Mouse (Mus musculus) midbrain, embryonic 13.5 days (tissue): ENCODE data around the gene Gpank1. TPM values are rescaled to one million over a fixed set of nuclear protein-coding genes. Genes with fewer than 3 reads are reported as not detected.

Source experiments
- ATAC-seq: fragments of 200-750 bp; cut with Nextera tagmentation; 2 replicates; pipeline ENCODE4 v1.8.0; 2017; ENCODE audit warnings: mild to moderate bottlenecking, moderate TSS enrichment, moderate library complexity
- H3K27ac ChIP-seq: fragments of 300-500 bp; sonication (generic); 2 replicates; pipeline ENCODE4 v1.5.1; 2015; ENCODE audit warnings: inconsistent platforms, mild to moderate bottlenecking, moderate library complexity
- H3K27me3 ChIP-seq: fragments of 300-500 bp; sonication (generic); 2 replicates; pipeline ENCODE4 v1.6.1; 2015; ENCODE audit warnings: mild to moderate bottlenecking, inconsistent platforms
- H3K36me3 ChIP-seq: fragments of 300-500 bp; sonication (generic); 2 replicates; pipeline ENCODE4 v1.6.1; 2015; ENCODE audit warnings: mild to moderate bottlenecking, inconsistent platforms
- H3K4me1 ChIP-seq: fragments of 300-500 bp; sonication (generic); replicated peaks from 2 replicates; pipeline ENCODE4 v1.6.1; 2015; ENCODE audit warnings: inconsistent platforms
- H3K4me2 ChIP-seq: fragments of 300-500 bp; sonication (generic); replicated peaks from 2 replicates; pipeline ENCODE4 v1.6.1; 2015; ENCODE audit warnings: moderate library complexity, mild to moderate bottlenecking, inconsistent platforms
- H3K4me3 ChIP-seq: fragments of 300-500 bp; sonication (generic); replicated peaks from 2 replicates; pipeline ENCODE4 v1.5.1; 2015; ENCODE audit warnings: mild to moderate bottlenecking, inconsistent platforms
- H3K9ac ChIP-seq: fragments of 300-500 bp; sonication (generic); replicated peaks from 2 replicates; pipeline ENCODE4 v1.6.1; 2015; ENCODE audit warnings: mild to moderate bottlenecking, inconsistent platforms
- H3K9me3 ChIP-seq: fragments of 300-500 bp; sonication (generic); 2 replicates; pipeline ENCODE4 v1.6.1; 2016; ENCODE audit warnings: mild to moderate bottlenecking, inconsistent platforms
- WGBS: fragments of 180-500 bp; shearing (Covaris S2); methylation state at CpG from one replicate; pipeline ENCODE4 v1.1.7; 2015; 5-methylcytosine and 5-hydroxymethylcytosine counted together
- polyA plus RNA-seq: library from polyadenylated mRNA; unstranded; fragments of >200 nt; fragmentation: Nextera tagmentation; extraction: Ambion mirVana; gene quantifications from 2 replicates; pipeline ENCODE4 v1.2.1, GENCODE M21; 2015

The Gpank1 gene
- polyA plus RNA-seq, 1 experiment from 2014 or later: 30.4 TPM

DNA sequence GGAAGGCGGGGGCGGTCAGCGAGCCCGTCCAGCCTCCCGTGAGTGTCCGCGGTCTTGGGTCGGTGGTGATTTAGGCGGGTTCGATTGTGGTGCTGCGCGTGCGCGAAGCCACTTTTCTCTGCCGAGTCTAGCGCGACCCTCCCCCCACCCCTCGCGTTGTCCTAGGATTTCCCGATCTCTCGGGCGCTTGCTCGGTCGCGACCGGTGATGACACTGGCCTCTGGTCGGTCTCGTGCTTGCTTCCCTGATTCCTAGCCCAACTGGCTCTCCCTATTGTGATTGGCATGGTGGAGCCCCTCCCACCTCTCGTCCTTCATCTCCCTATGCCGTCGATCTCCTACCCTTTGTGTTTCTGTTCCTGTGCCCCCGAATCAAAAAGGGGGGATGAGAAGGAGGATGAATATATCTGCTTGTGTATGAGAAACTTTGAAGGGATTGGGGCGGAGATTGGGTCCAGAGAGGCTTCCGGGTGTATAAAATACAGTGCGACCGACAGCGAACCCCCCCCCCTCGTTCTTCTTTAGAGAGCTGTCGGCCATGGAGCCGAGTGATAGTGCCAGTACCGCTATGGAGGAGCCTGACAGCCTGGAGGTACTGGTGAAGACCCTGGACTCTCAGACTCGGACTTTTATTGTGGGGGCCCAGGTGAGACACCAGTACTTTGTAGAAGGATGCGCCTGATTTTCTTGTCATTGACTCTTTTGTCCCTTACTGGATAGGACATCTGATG, 14.5 kb downstream of the Gpank1 start:
- Histone ChIP-seq H3K4me2 (peak overlapping the region; percentile 91), H3K4me3 (peak overlapping the region; percentile 80), H3K9ac (peak overlapping the region; percentile 89), H3K4me1 (peaks cover 26% of the 10 kb centered on the region), H3K9me3 (no peaks in the 10 kb centered on the region), H3K27me3 (no peaks in the 10 kb centered on the region), H3K27ac (peak overlapping the region; percentile 97), H3K36me3 (peaks cover 27% of the 10 kb centered on the region)
- under 1% methylated on average over 43 of the region's 43 CpGs for WGBS
- peak; percentile 78 for ATAC-seq

GRCm38 (mm10) chr17:35139269-35139668, 18.0 kb downstream of the Gpank1 start:
- H3K27ac ChIP-seq: no peak overlapping the region
- H3K4me1 ChIP-seq: peaks cover 26% of the 10 kb centered on the region
- no peak for ATAC-seq
- 98% methylated on average over 3 of the region's 3 CpGs for WGBS
- H3K36me3 ChIP-seq: peaks cover 62% of the 10 kb centered on the region
- H3K27me3 ChIP-seq: no peaks in the 10 kb centered on the region
- 0 out of 2 replicates have a peak, but pooled peaks cover 3% of the 10 kb centered on the region for H3K9me3 ChIP-seq
- no peak overlapping the region for H3K4me3 ChIP-seq
- H3K4me2 ChIP-seq: no peak overlapping the region
- no peak overlapping the region for H3K9ac ChIP-seq

DNA sequence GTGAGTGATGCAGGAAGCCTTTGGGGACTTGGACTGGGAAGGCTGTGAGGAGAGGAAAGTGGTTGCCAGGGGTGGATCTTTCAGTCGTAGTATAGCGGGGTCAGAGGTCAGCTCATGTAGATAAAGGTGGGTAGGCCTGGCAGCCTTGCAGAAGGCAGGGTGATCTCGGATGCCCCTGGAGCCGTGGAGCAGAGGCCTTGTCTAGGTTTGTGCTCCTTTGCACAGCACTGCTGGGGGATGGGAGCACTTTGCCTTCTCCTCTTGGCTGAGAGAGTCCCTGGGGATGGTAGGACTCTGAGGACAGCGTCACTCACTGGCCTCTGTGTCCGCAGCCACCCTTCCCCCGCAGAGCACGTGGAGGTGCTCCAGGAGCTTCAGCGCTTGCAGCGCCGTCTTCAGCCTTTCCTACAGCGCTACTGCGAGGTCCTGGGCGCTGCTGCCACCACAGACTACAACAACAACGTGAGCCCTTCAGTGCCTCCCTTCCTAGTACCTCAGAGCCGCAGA, 19.3 kb downstream of the Gpank1 start:
- H3K9me3 ChIP-seq: 0 out of 2 replicates have a peak, but pooled peaks cover 3% of the 10 kb centered on the region
- ATAC-seq: no peak
- no peaks in the 10 kb centered on the region for H3K27me3 ChIP-seq
- H3K4me3 ChIP-seq: no peak overlapping the region
- H3K4me2 ChIP-seq: no peak overlapping the region
- H3K9ac ChIP-seq: no peak overlapping the region
- no peak overlapping the region for H3K27ac ChIP-seq
- peaks cover 26% of the 10 kb centered on the region for H3K4me1 ChIP-seq
- H3K36me3 ChIP-seq: peaks cover 74% of the 10 kb centered on the region
- 81% methylated on average over 16 of the region's 16 CpGs for WGBS

GRCm38 (mm10) chr17:35141971-35142370, 20.7 kb downstream of the Gpank1 start:
- peaks cover 17% of the 10 kb centered on the region for H3K4me1 ChIP-seq
- H3K4me3 ChIP-seq: no peak overlapping the region
- H3K4me2 ChIP-seq: no peak overlapping the region
- WGBS: 86% methylated on average over 6 of the region's 6 CpGs
- 0 out of 2 replicates have a peak, but pooled peaks cover 3% of the 10 kb centered on the region for H3K9me3 ChIP-seq
- ATAC-seq: no peak
- no peaks in the 10 kb centered on the region for H3K27me3 ChIP-seq
- peaks cover 89% of the 10 kb centered on the region for H3K36me3 ChIP-seq
- H3K27ac ChIP-seq: no peak overlapping the region
- H3K9ac ChIP-seq: no peak overlapping the region

- H3K4me3 ChIP-seq: no peak overlapping the region
- no peak for ATAC-seq
- no peaks in the 10 kb centered on the region for H3K27me3 ChIP-seq
- H3K27ac ChIP-seq: 0 out of 2 replicates have a peak overlapping the region, but pooled peaks have one; percentile 56
- 0 out of 2 replicates have a peak, but pooled peaks cover 3% of the 10 kb centered on the region for H3K9me3 ChIP-seq
- 93% methylated on average over 5 of the region's 5 CpGs for WGBS
- peaks cover 98% of the 10 kb centered on the region for H3K36me3 ChIP-seq
- H3K9ac ChIP-seq: no peak overlapping the region
- no peak overlapping the region for H3K4me2 ChIP-seq
- H3K4me1 ChIP-seq: no peaks in the 10 kb centered on the region
These were observed 24.9 kb downstream of the Gpank1 start for GRCm38 (mm10) chr17:35146139-35146538.

GRCm38 (mm10) chr17:35147348-35147747, 26.1 kb downstream of the Gpank1 start:
- Histone ChIP-seq H3K27me3 (no peaks in the 10 kb centered on the region), H3K4me1 (no peaks in the 10 kb centered on the region), H3K4me2 (no peak overlapping the region), H3K9me3 (0 out of 2 replicates have a peak, but pooled peaks cover 3% of the 10 kb centered on the region), H3K4me3 (no peak overlapping the region), H3K27ac (peak overlapping the region; percentile 56; the same call in 1 of the 2 replicates), H3K36me3 (peaks cover 98% of the 10 kb centered on the region), H3K9ac (no peak overlapping the region)
- WGBS: 64% methylated on average over 3 of the region's 3 CpGs
- ATAC-seq: no peak

- 0 out of 2 replicates have a peak, but pooled peaks cover 3% of the 10 kb centered on the region for H3K9me3 ChIP-seq
- no peak overlapping the region for H3K4me2 ChIP-seq
- H3K36me3 ChIP-seq: peaks cover 98% of the 10 kb centered on the region
- no peak for ATAC-seq
- H3K27ac ChIP-seq: peak overlapping the region; percentile 39
- no peaks in the 10 kb centered on the region for H3K27me3 ChIP-seq
- H3K9ac ChIP-seq: no peak overlapping the region
- 65% methylated on average over 5 of the region's 5 CpGs for WGBS
- no peak overlapping the region for H3K4me3 ChIP-seq
- H3K4me1 ChIP-seq: no peaks in the 10 kb centered on the region
These were observed 26.8 kb downstream of the Gpank1 start for GRCm38 (mm10) chr17:35147922-35148639.

DNA sequence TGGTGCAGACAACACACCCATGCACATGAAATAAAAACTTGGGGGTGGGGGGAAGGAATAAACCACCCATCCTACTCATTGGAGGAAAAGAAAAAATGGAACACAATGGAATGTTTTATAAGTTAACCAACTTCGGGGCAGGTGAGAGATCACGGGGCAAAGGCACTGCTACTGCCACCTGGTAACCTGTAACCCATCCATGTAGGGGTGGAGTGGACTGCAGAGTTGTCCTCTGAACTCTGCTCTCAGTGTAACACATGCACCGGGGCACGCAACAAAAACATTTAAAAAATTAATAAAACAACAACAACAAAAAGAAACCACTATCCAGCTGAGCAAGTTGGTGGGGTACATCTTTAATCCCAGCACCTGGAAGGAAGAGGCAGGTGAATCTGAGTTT, 30.9 kb downstream of the Gpank1 start:
- no peaks in the 10 kb centered on the region for H3K27me3 ChIP-seq
- no peak overlapping the region for H3K4me3 ChIP-seq
- no peak overlapping the region for H3K9ac ChIP-seq
- peaks cover 98% of the 10 kb centered on the region for H3K36me3 ChIP-seq
- no peaks in the 10 kb centered on the region for H3K9me3 ChIP-seq
- no peak overlapping the region for H3K4me2 ChIP-seq
- no peak for ATAC-seq
- no peaks in the 10 kb centered on the region for H3K4me1 ChIP-seq
- WGBS: 96% methylated on average over 4 of the region's 4 CpGs
- no peak overlapping the region for H3K27ac ChIP-seq

- 95% methylated on average over 9 of the region's 9 CpGs for WGBS
- Histone ChIP-seq H3K4me1 (no peaks in the 10 kb centered on the region), H3K4me2 (no peak overlapping the region), H3K9me3 (no peaks in the 10 kb centered on the region), H3K9ac (no peak overlapping the region), H3K36me3 (peaks cover 98% of the 10 kb centered on the region), H3K27me3 (no peaks in the 10 kb centered on the region), H3K4me3 (no peak overlapping the region), H3K27ac (no peak overlapping the region)
- no peak for ATAC-seq
These were observed 31.8 kb downstream of the Gpank1 start for GRCm38 (mm10) chr17:35153077-35153476.

GRCm38 (mm10) chr17:35153931-35154330, 32.7 kb downstream of the Gpank1 start:
- Histone ChIP-seq H3K27ac (no peak overlapping the region), H3K4me1 (no peaks in the 10 kb centered on the region), H3K9ac (no peak overlapping the region), H3K27me3 (no peaks in the 10 kb centered on the region), H3K36me3 (peaks cover 98% of the 10 kb centered on the region), H3K9me3 (no peaks in the 10 kb centered on the region), H3K4me3 (no peak overlapping the region), H3K4me2 (no peak overlapping the region)
- no peak for ATAC-seq
- WGBS: 94% methylated on average over 4 of the region's 4 CpGs

DNA sequence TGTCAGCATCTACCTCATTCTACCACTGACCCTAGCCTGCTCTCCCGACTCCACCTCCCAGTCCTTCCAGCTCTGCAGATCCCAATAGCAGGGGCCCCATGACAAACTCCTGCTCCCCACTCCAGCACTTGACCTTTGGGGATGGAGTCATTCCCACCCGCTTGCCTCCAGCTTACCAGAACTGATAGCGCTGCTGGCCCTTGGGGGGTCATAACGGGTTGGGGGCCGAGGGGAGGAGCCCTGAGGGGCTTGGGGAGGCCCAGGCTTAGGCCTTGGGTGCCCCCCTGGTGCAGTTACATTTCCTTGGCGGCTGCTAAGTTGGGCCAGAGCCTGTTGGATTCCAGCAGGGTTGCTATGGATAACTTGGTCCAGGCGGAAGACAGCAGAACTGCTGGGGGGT, 33.4 kb downstream of the Gpank1 start:
- WGBS: 81% methylated on average over 7 of the region's 7 CpGs
- no peak for ATAC-seq
- H3K4me3 ChIP-seq: no peak overlapping the region

DNA sequence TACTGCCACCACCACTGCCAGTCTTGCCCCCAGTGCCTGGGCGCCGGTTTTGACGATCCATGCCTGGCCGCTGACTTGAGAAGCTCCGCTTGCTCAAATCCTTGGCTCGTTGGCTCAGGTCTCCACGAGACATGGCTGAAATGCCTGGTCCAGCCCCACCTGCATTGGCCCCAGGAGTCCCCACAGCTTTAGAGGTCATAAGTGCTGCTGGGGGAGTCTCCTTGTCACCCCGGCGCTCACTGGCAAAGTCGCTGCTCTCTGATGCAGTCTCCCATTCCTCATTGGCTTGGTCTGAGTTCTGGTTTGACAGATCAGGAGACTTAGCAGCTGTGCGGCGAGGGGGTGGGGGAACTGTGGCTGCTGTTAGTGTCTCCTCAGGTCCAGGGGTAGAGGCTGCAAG, 34.2 kb downstream of the Gpank1 start:
- no peak for ATAC-seq
- H3K9ac ChIP-seq: no peak overlapping the region
- peaks cover 98% of the 10 kb centered on the region for H3K36me3 ChIP-seq
- 93% methylated on average over 12 of the region's 12 CpGs for WGBS
- H3K4me1 ChIP-seq: no peaks in the 10 kb centered on the region
- no peak overlapping the region for H3K4me3 ChIP-seq
- no peak overlapping the region for H3K4me2 ChIP-seq
- no peak overlapping the region for H3K27ac ChIP-seq
- no peaks in the 10 kb centered on the region for H3K27me3 ChIP-seq
- no peaks in the 10 kb centered on the region for H3K9me3 ChIP-seq

More for the DNA sequence above, 33.4 kb downstream of the Gpank1 start:
- no peaks in the 10 kb centered on the region for H3K4me1 ChIP-seq
- no peak overlapping the region for H3K9ac ChIP-seq
- no peak overlapping the region for H3K27ac ChIP-seq
- H3K9me3 ChIP-seq: no peaks in the 10 kb centered on the region
- peaks cover 98% of the 10 kb centered on the region for H3K36me3 ChIP-seq
- no peaks in the 10 kb centered on the region for H3K27me3 ChIP-seq
- H3K4me2 ChIP-seq: no peak overlapping the region
